Mouse (Mus musculus) ES-CJ7 (cell line): ENCODE data around the gene Rassf6.

ENCODE experiments used
- DNase-seq: peaks from one replicate; pipeline ENCODE4 v3.0.0; 2011; ENCODE audit warnings: low read depth, low spot score

The Rassf6 gene

GRCm38 (mm10) chr5:90640286-90641217, at the start of gene Rassf6:
TSS of gene Rassf6 (minus strand) at chr5:90640657.
- DNase-seq: peak; percentile 14

GRCm38 (mm10) chr5:90689426-90690128, 49.1 kb upstream of the Rassf6 start:
- DNase-seq: no peak

- no peak for DNase-seq
Measured at GRCm38 (mm10) chr5:90687913-90688312, 47.5 kb upstream of the Rassf6 start.

- DNase-seq: no peak
Measured at GRCm38 (mm10) chr5:90684994-90685393, 44.5 kb upstream of the Rassf6 start.

DNA sequence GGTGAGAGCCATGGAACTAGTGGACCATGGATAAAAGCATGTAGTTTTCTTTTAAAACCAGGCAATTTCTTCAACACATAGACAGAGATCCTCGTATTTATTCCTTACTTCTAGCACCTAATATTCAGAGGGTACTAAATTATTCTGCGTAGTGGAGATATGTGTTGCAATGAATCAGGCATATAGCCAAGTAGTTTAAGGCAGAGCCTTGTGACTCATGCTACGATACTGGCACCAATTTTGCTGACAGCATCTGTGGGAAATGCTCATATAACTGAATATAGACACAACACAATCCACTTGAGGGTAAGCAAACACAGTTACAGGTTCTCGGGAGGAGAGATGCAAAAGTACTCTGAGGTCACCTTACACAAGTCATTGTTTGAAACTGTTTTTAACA, 41.4 kb upstream of the Rassf6 start:
- no peak for DNase-seq

DNA sequence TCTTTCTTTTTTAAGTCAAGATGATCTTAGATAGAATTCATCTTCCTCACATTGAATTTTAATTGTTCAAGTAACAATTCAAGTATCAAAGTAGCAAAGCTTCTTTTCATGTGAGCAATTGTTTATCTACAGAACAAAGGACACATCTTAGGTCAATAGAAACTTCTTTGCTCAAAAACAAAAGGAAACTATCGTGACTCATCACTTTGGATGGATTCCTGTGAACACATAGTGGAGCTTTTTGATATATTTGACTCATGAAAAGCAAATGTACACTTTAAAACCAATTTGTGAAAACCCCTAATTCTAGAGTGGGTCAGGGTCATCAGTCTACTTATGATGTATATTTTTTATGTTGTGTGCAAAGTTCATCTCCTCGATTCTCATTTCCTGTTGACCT, 37.1 kb upstream of the Rassf6 start:
- no peak for DNase-seq

GRCm38 (mm10) chr5:90661852-90662251, 21.4 kb upstream of the Rassf6 start:
- DNase-seq: no peak

DNA sequence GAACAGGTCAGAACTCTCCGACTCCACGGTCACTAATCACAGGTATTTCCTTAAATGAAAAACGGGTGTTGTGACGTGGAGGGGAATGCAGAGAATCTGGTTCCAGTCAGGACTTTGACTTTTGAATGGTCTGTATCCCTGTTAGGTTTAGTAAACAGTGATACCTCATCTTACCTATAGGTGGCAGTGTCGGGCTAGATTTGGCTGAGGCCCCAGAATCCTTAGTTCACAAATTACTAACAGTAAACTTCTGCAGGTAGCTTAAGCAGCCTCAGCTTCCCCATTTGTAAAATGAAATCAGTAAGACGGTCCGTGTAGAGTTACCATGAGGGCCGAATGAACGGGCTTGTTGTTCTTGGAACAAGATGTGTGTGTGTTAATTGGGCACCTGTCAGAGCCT, 21.0 kb upstream of the Rassf6 start:
- peak; percentile 48 for DNase-seq

DNA sequence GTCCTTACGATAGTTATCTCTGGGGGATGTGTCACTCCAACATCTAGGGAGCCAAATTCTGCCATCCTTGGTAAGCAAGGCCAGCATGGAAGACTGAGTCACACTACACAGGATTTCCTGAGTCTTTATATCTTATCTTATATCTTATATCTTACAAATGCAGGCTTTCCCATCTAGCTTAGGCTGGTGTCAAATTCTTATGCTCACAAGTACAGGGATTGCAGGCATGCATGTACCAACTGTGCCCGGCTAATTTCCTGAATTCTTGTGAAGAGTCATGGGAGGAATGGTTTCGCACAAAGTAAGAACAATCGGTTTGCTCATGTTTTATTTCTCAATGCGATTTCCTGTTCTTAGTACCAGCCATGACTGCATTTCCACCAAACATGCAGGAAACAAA, 20.0 kb upstream of the Rassf6 start:
- no peak for DNase-seq

DNA sequence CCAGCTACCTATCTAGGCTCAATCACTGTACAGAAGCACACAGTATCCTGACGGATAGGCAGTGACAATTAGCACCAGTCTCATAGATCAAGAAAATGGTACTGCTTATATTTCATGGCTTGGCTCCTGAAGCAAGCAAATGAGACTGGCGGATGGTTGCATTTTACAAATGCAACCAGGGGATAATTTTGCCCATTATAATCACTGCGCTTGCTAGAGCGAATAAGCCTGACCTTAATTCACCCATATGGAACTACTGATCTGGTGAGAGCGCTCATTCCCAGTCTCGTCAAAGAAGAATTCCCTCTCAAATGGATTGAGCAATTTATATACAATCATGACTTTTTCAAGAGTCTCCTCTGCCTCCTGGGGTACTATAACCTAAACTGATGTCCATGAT, 16.2 kb upstream of the Rassf6 start:
- no peak for DNase-seq

- DNase-seq: no peak
Measured at GRCm38 (mm10) chr5:90655891-90656290, 15.4 kb upstream of the Rassf6 start.

DNA sequence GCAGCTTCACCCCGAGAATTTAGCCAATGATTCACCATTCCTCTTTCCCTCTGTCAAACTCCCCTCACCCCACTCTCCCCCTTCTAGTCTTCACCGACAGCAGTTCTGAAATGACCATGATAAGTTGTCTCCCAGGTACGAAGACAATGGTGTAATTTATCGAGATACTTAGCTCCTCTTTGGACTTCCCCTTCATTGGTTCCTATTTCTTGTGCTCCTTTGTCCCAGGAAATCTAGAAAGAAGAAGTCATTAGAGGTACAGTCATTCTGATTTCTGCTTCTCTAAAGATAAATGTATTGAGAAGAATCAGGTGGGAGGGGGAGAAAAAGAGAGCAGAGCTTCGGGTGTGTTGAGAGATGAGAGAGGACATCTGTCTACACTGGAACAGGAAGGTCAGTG, 14.3 kb upstream of the Rassf6 start:
- DNase-seq: no peak

- DNase-seq: peak; percentile 40
Measured at GRCm38 (mm10) chr5:90652724-90653123, 12.3 kb upstream of the Rassf6 start.

GRCm38 (mm10) chr5:90650466-90651150, 10.2 kb upstream of the Rassf6 start:
- no peak for DNase-seq

DNA sequence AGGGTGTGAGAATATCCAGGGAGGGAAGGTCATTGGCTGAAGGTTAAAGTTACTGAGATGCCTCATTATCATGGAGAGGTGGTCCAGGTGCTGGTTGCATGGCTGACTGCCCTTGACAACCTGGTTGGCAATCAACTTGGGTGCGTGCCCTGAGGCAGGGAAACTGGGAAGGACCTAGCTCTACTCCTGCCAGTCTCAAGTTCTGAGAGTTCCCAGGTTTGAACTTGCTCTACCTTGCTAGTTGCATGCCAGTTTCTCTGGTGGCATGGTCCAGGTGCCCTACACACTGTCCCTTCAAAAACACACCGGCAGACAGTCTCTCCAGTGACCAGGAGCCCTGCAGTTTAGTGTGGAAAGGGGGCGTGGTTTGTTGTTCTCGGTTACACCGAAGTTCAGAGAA, 7.0 kb upstream of the Rassf6 start:
- no peak for DNase-seq

DNA sequence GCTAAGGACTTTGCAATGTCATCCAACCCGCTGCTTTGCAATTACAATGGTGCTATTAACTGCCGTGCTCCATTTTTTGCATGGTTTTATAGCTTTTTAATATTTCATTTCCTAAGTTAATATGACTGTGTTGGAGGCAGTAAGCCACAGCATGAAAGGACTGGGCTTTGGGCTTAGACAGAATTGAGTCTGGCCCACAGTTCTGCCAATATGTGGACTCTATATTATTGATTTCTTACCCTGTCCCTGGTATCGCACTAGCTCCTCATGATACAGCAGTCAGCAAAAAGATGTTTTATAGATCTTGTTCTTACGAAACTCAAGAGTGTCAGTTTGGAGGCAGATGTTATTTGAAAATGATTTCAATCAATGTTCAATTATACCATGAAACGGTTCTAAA, 5.9 kb upstream of the Rassf6 start:
- no peak for DNase-seq

DNA sequence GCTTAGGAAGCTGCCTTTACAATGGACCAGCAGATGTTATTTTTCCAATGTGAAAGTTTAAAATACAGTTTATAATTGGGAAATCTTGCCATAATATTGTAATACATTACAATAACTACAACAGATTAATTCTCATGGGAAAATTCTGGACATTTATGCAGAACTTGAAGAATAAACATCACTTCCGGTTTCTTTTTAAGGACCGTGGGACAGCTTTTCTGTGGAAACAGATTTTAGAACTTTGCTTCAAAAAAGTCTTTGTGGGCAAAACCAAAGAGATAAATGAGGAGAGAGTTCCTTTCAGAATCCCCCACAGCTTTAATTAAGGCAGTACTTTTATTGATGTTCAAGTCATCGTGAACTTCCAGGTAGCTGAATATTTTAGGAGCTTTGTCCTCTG, 5.1 kb upstream of the Rassf6 start:
- DNase-seq: no peak

DNA sequence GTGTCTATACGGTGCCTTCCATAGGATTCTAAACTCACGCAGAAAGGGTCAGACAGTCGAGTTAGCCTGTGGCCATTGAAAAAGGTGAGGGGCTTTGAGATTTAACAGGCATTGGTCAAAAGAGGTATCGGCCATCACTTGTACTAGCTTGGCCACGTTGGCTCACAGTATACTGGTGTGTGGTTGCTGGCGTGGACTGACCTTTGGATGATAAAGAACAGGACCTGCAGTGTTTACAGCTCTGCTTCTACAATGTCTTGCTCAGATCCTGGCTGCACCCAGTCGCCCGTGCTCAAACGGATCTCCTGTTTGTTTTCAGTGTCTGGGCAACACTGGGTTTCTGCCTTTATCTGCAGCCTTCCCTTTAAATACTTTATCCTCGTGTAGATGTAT, 757 bp upstream of the Rassf6 start:
- no peak for DNase-seq

DNA sequence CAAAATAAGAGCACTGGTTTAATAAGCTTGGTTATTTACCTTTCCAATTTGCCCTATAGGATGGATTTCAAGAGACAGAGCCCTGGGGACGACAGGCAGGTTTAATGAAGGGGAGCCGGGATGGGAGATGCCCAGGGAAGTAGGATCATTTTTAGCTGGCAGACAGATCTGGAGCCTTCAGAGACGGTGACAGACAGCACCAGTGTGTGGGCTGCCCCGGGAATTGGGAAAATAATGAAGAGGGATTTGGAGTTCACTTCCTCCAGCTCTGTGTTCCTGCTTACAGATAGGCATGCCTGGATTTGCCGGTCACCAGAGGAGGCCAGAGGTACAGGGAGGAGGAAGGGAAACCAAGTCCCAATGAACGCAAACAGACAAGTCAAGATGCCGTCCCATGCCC, 5.6 kb downstream of the Rassf6 start:
- DNase-seq: no peak

- DNase-seq: no peak
Measured at GRCm38 (mm10) chr5:90628530-90628929, 11.9 kb downstream of the Rassf6 start.

GRCm38 (mm10) chr5:90628011-90628410, 12.4 kb downstream of the Rassf6 start:
- DNase-seq: no peak

DNA sequence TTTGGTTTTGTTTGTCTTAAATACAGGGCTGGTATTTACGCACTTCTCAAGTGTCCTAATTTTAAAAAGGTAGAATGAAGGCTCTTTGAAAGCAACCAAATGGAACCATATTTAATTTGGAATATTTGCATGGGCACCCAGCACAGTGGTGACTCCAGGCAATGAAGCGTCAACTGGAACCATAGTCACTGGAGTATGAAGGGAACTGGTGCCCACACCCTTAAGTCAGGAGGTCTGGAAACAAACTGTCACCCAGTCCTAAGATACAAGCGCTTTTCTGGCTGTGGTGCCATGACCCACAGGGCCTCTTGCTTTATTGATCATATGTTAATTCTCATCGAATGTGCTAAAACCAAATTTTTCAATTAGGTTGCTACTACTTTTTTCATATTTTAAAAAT, 13.0 kb downstream of the Rassf6 start:
- DNase-seq: no peak
